Mouse (Mus musculus) frontal cortex, adult (tissue): Measurements from ENCODE around the gene Ptchd4.
A peak's percentile ranks its signal among the peaks of the same experiment; 100 is the strongest.

ENCODE experiments used
- ATAC-seq: cut with Nextera tagmentation; 2 replicates; pipeline ENCODE4 v1.9.2; 2017; ENCODE audit warnings: mild to moderate bottlenecking, moderate library complexity, mixed read lengths; ENCODE audit not compliant: low TSS enrichment

The Ptchd4 gene

DNA sequence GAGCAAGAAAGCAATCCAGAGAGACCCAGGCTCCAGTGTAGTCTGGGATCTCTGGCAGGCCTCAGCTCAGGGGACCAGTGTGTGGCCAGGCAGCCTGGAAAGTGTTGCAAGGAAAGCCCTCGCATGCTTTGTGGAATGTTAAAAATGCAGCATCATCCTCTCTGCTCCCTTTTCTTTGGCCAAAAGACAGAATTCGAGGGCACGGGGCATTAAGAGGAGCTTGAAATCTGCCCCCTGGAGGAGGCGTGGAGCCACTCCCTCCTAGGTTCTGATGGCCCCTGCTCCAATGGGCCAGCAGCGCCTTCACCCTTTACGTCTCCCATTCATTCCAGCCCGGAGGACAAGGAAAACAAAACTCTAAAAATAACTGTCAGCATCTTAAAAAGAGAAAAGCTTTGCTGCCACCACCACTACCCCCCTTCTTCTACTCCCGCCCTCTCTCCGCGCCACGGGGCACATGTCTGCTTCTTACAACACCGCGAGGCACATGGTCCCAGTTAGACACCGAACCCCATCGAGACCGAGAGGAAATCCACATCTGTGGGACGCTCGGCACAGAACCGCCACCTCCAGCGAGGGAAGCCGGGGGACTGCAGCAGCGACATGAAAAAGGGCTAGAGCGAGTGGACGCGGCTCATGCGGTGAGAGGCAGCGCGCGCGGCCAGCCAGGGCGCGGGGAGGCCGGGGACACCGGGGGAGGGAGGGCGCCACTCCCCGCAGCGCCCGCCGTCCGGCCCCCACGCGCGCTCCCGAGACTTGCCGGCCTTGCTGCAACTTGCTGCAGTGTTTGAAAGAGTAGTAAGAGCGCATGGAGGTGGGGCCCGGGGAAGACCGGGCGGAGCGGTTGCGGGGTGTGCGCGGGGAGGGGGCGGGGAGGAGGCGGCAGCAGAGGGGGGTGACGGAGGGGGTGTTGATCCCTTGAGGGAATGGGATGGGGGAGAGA lies at the start of gene Ptchd4:
Ptchd4 (plus strand) TSS at position 279 of the 943 bp plus-strand sequence.
- peak; percentile 79 for ATAC-seq

DNA sequence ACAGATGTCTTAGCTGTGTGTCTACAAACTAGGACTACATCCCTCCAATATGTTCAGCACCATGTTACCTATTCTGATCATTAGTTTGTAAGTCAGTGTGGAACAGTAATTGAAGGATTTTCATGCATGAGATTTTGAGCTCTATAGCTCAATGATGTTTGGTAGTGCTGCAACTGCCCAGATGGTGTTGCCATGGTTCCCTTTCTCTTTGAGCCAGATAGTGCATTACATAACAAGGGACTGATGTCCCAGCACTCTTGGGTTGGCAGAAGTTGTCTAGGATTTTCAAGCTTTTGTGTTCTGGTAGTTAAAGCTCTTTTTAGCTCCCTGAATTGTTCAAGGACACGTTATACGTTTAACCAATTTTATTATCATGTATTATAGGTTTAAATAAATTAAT lies 38.9 kb upstream of the Ptchd4 start:
- ATAC-seq = peak; percentile 89

DNA sequence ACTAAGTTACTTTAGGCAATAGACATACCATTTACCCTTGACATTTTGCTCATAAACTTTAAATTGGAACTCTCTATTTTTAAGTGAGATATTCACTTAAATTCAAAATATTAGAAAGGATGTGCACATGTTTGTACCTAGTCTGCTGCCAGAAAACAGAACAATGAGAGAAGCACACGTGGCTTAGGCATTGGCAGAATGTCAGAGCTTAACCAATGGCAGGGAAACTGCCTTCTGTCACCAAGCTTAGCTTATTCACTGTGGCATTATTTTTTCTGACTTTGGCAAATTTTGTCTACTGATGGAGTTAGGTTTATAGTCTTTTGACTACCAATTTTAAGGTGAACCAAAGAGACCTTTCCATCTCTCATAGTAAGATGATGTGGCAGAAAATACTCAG lies 31.4 kb upstream of the Ptchd4 start:
- ATAC-seq = no peak

DNA sequence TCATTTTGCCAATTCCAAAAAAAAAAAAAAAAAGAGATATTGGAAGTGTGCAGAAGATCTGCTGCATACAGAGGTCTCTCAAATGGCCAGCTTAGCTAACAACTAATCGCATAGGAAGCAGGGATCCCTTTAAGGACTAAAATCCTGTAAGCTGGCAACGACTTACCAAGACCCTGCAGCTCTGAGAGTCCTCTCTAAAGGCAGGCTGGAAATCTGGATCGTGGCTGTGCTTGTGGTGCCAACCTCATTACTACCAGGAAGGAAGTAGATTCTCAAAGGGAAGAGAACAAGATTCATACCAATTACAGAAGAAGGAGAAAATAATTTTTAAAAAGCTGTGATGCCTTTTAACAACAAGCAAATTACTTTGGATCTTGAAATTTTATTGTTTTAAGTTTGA lies 29.5 kb upstream of the Ptchd4 start:
- ATAC-seq = no peak

DNA sequence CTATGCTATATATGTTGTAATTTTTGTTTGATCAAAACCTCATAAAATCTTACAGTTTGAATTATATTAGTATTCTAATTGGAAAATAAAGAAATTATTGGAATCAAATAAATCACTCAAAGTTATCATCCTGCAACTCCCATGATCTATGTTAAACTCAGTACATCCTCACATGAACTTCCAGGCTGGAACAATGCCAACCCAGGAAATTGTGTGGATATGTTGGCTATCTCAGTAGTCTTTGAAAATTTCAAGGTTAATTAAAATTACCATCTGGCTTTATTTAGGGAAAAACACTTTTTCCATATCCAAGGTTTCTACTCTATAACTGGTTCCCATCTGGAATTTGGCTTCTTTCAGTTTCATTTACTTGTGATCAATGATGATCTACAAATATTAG lies 25.4 kb upstream of the Ptchd4 start:
- ATAC-seq = no peak

DNA sequence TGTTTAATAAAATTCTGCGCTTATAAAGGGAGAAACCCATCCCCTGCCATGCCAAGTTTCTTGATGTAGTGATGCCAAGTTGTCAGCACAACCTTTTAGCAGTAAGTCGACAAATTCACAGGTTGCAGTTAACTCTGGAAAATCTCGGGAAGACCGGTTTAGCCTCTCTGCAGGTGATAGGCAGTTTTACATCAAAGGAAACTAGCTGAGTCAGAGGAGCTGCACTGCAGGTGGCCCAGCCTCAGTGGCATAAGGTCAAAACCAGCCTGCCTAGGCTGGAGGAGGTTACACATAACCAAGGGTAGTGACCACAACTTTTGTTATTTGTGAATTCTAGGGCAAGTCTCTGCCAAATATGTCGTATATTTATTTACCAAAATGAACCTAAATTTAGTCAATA lies 24.0 kb upstream of the Ptchd4 start:
- no peak for ATAC-seq

DNA sequence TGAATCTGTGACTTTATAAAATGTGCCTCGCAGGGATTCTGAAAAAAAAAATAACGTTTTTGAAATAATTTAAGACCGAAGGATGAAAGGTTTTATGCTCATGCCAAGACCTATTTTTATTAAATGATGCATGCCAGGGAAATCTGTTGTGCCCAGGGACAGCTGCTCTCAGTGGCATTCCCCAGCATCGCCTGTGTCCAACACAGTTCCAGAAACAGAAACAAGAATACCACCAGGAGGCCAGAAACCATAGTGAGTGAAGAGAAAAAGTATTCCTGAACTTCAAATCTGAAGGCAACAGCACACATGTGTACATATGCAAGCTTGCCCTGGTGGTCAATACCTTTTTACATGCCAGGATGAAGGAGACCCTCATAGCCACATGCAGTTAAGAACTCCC lies 17.8 kb upstream of the Ptchd4 start:
- ATAC-seq = peak; percentile 69; the same call in 1 of the 2 replicates

DNA sequence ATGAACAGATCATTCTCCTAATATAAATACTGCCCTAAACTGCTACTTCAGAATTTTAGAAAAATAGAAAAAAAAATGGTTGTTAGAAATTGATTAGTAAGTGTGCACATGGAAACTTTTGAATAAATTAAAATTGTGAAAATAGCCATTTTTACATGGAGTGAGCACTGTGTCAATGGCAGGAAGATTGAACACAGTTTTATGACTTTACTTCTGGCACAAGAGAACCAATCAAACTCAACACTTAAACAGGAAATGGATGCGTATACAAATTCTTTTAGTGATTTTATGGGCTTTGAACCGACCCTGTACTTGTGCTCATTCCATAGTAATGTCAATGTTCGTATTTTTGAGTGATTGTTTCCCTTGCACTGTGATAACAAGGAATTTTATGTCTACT lies 16.1 kb upstream of the Ptchd4 start:
- ATAC-seq = no peak

DNA sequence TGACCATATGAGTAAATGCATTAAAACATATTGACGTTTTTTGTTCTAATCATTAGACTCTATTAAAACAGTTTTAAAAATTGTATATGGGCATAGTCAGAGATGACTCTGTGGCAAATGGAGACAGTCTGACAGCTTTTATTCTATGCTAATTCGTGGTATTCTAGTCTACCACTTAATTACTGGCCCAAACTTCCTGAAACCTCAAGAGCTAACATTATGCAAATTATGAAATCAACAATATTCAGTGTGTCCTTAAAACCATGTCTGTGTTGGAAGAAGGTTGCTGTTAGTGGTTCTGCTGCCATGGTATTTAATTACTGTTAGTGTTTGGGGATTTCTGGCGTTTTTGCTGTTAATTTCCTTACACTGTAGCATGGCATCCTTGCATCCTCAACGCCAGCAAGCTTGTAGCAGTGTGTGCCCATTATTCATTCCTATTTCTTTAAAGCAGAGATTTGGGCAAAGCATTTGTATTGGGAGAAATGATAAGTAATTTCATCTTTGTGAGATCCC lies 12.6 kb upstream of the Ptchd4 start:
- no peak for ATAC-seq

DNA sequence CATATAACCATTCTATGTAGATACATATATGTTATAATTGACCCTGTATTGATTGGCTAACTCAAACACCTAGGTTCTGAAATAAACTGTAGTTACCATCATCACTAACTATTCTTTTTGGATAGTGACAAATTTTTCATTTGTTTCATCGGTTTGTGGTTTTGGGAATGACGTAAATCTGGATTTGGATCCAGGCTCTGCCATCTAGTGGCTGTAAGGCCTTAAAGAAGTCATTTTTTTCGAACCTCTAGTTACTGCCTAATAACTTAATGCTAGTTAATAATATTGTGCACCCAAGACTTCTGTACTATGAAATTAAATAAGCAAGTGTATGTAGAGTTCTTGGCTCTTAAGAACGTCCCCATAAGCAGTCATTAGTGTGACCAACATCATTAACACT lies 11.5 kb upstream of the Ptchd4 start:
- ATAC-seq = no peak

DNA sequence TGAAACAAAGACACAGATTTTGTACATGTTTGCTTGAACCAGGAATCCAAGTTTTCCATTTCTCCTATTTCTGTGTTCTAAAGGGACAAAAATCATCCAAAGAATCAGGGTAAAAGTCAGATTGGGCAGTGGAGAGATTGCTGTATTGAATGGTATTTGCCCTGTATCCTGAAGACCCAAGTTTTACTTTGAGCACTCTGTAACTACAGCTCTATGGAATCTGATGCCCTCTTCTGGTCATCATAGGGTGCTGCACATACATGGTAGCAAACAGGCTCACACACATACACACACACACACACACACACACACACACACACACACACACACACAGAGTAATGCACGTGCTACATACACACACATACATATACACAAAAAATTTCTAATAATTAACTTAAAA lies 8.7 kb upstream of the Ptchd4 start:
- ATAC-seq = no peak

DNA sequence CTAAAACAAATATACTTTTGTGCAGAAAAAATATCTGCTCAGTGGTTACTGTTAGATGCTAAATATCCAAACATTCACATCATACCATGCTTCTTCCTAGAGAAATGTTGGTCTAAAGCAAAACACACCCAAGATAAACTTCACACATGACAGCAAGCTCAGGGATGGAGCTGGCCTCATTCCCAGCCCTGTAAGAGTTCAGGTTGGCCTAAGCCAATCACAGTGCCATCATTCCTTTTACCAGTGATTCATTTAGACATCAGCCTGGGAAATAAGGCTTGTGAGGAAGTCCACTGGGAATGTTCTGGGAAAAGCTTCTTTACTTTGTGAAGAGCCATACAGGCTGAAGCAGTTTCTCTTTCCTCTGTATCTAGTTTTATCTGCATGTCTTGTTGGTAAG lies 5.6 kb upstream of the Ptchd4 start:
- no peak for ATAC-seq

DNA sequence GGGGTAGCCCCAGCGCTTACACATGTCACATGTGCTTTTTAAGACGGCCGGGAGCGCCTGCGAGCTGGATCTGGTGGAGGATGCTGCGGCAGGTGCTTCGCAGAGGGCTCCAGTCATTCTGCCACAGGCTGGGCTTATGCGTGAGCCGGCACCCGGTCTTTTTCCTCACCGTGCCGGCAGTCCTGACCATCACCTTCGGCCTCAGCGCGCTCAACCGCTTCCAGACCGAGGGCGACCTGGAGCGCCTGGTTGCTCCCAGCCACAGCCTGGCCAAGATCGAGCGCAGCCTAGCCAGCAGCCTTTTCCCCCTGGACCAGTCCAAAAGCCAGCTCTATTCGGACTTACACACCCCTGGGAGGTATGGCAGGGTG lies 850 bp downstream of the Ptchd4 start:
- peak; percentile 56 for ATAC-seq

DNA sequence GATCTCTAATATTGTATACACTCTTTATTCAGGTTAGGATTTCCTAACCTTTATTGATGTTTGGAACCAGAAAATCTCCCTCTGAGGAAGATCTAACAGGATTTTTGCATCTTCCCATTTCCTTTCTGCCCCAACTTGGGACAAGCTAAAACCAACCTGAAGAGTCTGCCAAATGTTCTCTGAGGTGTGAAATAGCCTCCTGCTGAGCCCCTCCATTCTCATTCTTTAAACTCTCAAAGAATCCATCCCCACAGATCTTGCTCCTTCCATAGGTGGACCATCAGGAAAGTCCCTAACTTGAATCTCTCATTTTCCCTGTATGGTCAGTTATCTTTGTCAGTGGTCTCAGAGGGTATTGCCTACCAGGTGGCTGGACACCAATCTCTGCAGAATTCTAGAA lies 20.0 kb downstream of the Ptchd4 start:
- ATAC-seq = no peak

DNA sequence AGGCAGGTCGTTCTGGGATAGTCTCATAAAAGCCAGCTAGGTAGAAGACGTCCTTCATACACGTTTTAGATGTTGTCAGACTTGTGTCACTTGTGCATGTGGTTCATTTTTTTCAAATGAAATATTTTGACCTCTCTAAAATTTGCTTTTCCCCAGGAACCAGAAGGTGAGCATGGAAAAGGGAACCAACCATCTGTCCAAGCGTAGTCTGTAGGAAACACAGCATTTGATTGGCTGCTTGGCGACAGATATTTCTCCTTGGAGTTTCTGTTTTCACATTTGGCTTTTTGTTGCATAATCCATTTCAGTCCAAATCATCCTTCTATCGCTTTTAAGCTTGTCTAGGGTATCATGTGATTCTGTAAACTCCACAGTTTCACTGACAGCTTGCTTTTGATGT lies 20.8 kb downstream of the Ptchd4 start:
- 0 out of 2 replicates have a peak, but pooled peaks have one; percentile 27 for ATAC-seq

DNA sequence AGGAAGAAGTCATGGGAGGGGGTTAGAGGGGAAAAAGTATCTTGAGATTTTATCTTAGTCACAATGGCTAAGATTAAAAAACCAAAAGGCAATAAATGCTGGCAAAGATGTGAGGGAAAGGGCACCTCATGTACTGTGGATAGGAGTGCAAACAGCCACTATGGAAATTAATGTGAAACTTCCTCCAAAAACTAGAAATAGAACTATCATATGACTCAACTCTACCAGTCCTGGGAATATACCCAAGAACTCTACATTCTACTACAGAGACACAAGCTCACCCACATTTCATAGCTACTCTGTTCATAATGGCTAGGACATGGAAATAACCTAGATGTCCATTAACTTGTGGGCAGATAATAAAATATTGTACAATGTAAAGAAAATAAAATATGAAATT lies 30.3 kb downstream of the Ptchd4 start:
- ATAC-seq = peak; percentile 99

DNA sequence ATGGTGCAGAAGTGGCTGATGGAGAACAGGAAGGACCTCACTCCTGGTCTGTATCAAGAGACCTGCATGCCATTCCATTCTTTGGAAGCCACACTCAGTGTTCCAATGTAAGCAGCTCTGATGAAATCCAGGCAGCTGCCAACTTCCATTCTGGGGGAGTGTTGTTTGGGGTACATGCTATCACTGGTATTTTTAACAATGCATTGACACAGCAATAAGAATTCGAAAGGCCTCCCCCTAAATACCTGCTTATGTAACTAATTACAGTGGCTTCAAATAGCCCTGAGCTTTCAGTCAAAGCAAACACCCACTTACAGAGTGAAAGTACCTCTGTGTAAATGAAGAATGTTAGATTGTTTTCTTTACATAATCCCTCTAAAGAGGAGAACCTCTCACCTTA lies 42.7 kb downstream of the Ptchd4 start:
- peak; percentile 91 for ATAC-seq

DNA sequence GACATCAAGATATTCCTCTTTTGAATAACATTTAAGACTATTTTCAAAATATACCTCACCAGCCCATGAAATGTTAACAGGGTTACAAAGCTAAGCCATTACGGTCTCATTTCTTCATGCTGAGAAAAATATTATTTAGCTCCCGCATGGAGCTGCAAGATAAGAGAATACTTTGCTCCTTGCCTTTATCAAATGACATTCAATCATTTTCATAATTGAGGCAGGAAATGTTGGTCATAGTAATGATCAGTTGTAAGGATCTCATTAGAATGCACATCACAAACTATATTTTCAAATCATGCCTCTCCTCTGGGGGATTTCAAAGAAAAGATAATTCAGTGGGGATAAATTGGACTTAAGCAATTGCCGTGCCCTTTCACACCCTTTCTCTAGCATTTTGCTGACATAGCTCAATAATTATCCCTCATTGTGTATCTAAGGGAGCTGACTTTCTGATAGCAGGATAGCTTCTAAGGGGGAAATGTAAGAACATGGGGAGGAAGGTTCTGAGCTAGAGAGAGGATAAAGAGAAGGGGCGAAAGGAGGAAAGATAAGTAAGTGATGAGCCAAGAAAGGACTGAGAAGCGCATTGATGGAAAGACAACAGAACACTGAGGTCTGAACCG lies 47.5 kb downstream of the Ptchd4 start:
- no peak for ATAC-seq

DNA sequence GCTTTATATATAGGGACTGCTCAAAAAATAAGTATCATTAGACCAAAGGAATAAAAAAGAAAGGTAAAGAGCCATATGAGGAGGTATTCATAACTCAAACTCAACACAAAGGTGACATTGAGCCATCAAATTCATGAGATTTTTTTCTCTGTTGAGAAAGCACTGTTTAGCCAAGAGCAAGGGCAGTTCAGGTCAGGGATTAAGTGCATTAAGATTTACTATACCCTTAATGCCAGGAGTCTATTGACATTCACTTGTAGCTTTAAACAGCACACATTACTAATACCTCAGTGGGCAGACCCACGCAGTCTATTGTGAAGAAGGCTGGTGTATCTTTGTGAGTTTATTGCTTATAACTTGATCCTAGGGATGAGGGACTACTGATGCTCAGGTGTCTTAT lies 49.0 kb downstream of the Ptchd4 start:
- no peak for ATAC-seq

DNA sequence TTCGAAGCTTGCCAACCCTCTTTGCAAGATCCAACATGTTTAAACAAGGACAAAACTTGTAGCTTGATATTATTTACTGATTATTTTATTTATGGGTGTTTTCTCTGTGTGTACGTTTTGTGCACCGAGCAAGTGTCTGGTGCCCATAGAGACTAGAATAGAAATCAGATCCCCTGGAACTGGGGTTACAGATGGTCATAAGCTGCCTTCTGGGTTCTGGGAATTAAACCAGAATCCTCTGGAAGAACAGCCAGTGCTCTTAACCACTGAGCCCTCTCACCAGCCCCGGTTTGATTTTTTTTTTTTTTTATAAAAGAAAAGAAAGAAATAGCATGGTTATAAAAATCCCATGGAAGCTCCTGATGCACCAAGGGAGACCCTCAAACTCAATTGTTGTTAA lies 59.1 kb downstream of the Ptchd4 start:
- no peak for ATAC-seq

DNA sequence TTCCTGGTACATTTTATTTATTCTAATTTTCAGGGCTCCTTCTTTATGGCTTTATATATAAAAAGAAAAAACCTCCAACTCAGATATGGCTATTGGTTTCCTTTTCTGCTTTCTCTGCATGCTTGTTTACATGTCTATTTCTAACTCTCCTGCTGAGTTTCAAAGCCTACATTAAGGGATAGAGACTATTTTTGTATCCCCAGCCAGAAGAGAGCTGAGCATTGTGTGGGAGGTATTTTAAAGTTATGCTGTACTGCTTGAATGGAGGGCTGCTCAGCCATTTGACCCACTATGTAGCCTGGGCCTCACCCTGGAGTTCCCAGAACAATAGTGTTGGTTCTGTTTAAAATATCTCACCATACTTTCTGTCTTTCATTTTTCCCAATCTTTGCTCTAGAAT lies 77.3 kb downstream of the Ptchd4 start:
- peak; percentile 84 for ATAC-seq

DNA sequence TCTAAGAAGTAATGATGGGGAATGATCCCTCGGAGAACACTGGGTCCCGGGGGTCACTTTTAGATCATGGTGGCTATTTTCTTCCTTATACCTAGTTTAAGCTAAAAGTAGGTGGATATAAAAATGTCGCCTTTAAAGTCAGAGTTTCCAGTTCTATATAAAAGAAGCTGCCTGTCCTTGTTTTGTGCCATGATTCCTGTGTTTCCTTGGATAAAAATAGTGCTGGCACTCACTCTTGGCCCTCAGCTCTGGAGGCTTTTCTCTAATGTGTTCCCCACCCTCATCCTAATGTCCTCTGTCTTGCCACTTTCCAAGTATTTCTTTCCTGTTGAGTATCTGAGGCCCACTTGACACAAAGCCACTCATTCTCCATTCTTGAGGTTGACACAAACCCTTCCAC lies 79.6 kb downstream of the Ptchd4 start:
- peak; percentile 54 for ATAC-seq

DNA sequence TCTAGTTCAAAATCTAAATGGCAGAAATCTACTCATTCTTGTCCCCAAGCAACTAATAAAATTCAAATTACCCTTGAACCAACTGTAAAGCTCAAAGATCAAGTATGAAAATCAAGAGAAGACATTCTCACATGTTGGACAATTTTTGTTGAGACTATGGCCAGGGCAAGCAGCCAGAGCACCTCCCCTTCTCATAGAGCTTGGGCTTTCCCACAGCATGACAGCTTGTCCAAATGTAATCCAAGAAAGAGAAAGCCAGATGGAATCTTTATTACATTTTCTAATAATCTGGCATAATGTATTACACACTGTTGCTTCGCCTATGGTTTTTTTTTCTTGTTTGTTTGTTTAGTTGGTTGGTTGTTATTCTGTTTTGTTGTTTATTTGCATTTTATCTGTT lies 102.7 kb downstream of the Ptchd4 start:
- no peak for ATAC-seq
